Mouse (Mus musculus): Measurements from ENCODE around the gene Abcf2. TPM values are rescaled to one million over a fixed set of nuclear protein-coding genes. Genes with fewer than 3 reads are reported as not detected.

Gene Abcf2
- polyA plus RNA-seq, 1 experiment from 2014 or later, result 57.4 TPM

DNA sequence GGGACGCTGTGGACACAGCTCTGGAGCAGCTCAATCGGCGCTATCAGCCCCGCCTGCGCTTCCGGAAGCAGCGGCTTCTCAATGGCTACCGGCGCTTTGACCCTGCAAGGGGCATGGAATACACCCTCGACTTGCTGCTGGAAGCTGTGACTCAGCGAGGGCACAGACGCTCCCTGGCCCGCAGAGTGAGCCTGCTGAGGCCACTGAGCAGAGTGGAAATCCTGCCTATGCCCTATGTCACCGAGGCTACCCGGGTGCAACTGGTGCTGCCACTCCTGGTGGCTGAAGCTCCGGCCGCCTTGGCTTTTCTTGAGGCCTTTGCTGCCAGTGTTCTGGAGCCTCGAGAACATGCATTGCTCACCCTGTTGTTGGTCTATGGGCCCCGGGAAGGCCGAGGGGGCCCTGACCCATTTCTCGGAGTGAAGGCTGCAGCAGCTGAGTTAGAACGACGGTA lies 14.0 kb upstream of the Abcf2 start:
- Histone ChIP-seq H3K36me3 (ENCODE audit: control insufficient read depth, insufficient read depth, low read length) (peaks cover 82% of the 10 kb centered on the region), H3K27me3 (ENCODE audit: control insufficient read depth, insufficient read depth, low read length) (no peaks in the 10 kb centered on the region), H3K9ac (ENCODE audit: low read length) (peak overlapping the region; percentile 48), H3K27ac (replicated peaks in 1 of 2; ENCODE audit: control insufficient read depth in 1 of 2, insufficient read depth in 1 of 2, low read depth in 2 of 2, low read length in 2 of 2) (0 out of 4 replicates have a peak overlapping the region, but pooled peaks of 1 of the 2 experiments have one; percentile 9), H3K4me2 (ENCODE audit: low read length) (peak overlapping the region; percentile 25), H3K4me3 (ENCODE audit: control insufficient read depth in 1 of 2, insufficient read depth in 1 of 2, low read depth in 1 of 2, low read length in 2 of 2) (no peak overlapping the region), H3K4me1 (ENCODE audit: control insufficient read depth in 2 of 2, insufficient read depth in 2 of 2, low read length in 2 of 2) (peaks cover 11 to 24% of the 10 kb centered on the region in 2 experiments; a peak in 3 of 4 replicates), H3K9me3 (ENCODE audit: control insufficient read depth, low read length) (no peaks in the 10 kb centered on the region)
- 34% methylated on average over 23 of the region's 23 CpGs for WGBS
- ATAC-seq (ENCODE audit: insufficient number of reproducible peaks, insufficient read depth, low FRiP score, low read depth), result no peak

DNA sequence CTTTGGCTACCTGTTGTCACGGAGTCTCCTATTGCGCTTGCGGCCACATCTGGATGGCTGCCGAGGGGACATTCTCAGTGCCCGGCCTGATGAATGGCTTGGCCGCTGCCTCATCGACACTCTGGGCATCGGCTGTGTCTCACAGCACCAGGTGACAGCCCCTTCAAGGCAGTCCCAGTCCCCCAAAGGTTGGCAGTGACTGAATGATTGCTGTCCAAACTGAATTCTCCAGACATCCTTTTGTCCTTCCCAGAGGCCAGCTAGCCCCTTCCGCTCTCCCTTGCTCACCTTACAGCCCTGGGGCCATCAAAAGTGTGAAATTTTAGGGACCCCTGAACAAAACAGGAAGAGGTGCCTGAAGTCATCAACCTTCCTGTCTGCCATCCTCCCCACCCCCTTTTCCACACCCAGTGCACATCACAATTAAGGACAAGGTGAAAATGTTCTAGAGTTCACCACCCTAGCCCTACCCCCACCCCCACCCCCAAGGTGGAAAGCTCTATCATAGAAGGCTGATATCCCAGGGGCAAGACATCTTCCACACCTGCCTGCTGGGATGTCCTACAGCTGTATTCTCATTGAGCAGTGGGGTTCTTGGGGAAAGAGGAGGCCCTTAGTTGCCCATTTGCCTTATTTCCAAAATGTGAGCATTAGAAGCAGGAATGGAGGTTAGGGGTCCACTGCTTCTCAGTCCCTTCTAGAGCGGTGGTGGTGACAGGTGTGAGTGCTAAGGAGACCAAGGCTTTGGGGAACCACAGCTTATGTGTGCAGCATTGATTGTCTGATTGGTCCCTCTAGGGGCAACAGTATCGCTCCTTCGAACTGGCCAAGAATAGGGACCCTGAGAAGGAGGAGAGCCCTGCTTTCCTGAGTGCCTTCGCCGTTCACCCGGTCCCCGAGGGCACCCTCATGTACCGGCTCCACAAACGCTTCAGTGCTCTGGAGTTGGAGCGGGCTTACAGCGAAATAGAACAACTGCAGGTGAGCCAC lies 12.5 kb upstream of the Abcf2 start:
- no peaks in the 10 kb centered on the region for H3K27me3 ChIP-seq (ENCODE audit: control insufficient read depth, insufficient read depth, low read length)
- H3K4me3 ChIP-seq (ENCODE audit: control insufficient read depth in 1 of 2, insufficient read depth in 1 of 2, low read depth in 1 of 2, low read length in 2 of 2), result no peak overlapping the region
- 87% methylated on average over 20 of the region's 20 CpGs for WGBS
- peaks cover 11 to 28% of the 10 kb centered on the region in 2 experiments; a peak in 3 of 4 replicates for H3K4me1 ChIP-seq (ENCODE audit: control insufficient read depth in 2 of 2, insufficient read depth in 2 of 2, low read length in 2 of 2)
- H3K36me3 ChIP-seq (ENCODE audit: control insufficient read depth, insufficient read depth, low read length), result peaks cover 67% of the 10 kb centered on the region
- no peak overlapping the region for H3K27ac ChIP-seq (replicated peaks in 1 of 2; ENCODE audit: control insufficient read depth in 1 of 2, insufficient read depth in 1 of 2, low read depth in 2 of 2, low read length in 2 of 2)
- ATAC-seq (ENCODE audit: insufficient number of reproducible peaks, insufficient read depth, low FRiP score, low read depth), result no peak
- H3K9ac ChIP-seq (ENCODE audit: low read length), result no peak overlapping the region
- H3K4me2 ChIP-seq (ENCODE audit: low read length), result no peak overlapping the region
- no peaks in the 10 kb centered on the region for H3K9me3 ChIP-seq (ENCODE audit: control insufficient read depth, low read length)

DNA sequence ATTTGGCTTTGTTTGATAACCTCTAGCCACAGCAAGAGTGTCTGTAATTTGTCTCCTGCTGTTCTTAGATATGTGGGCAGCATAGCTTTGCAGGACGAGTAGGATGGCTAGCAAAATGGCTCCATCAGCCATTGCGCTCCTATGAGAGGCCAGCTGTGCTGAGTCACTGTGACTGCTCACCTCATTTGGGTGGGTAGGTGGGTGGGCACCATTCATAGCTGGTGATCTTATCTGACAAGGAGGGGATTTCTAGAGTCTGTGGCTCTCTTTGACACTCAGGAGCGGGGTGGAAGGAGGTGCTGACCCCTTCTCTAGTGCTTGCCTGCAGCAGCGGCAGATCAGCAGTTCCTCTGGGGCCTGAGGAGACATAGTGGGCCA lies 9.9 kb upstream of the Abcf2 start:
- Histone ChIP-seq H3K27ac (replicated peaks in 1 of 2; ENCODE audit: control insufficient read depth in 1 of 2, insufficient read depth in 1 of 2, low read depth in 2 of 2, low read length in 2 of 2) (peak overlapping the region in 1 of 2 experiments; percentile 67; a peak in 2 of 4 replicates), H3K4me1 (ENCODE audit: control insufficient read depth in 2 of 2, insufficient read depth in 2 of 2, low read length in 2 of 2) (peaks cover 11 to 28% of the 10 kb centered on the region in 2 experiments; a peak in 3 of 4 replicates), H3K4me2 (ENCODE audit: low read length) (peak overlapping the region; percentile 85), H3K9ac (ENCODE audit: low read length) (peak overlapping the region; percentile 85), H3K4me3 (ENCODE audit: control insufficient read depth in 1 of 2, insufficient read depth in 1 of 2, low read depth in 1 of 2, low read length in 2 of 2) (peak overlapping the region; percentile 60 to 84), H3K27me3 (ENCODE audit: control insufficient read depth, insufficient read depth, low read length) (no peaks in the 10 kb centered on the region), H3K36me3 (ENCODE audit: control insufficient read depth, insufficient read depth, low read length) (peaks cover 41% of the 10 kb centered on the region), H3K9me3 (ENCODE audit: control insufficient read depth, low read length) (no peaks in the 10 kb centered on the region)
- ATAC-seq (ENCODE audit: insufficient number of reproducible peaks, insufficient read depth, low FRiP score, low read depth), result no peak
- 12% methylated on average over 4 of the region's 4 CpGs for WGBS

DNA sequence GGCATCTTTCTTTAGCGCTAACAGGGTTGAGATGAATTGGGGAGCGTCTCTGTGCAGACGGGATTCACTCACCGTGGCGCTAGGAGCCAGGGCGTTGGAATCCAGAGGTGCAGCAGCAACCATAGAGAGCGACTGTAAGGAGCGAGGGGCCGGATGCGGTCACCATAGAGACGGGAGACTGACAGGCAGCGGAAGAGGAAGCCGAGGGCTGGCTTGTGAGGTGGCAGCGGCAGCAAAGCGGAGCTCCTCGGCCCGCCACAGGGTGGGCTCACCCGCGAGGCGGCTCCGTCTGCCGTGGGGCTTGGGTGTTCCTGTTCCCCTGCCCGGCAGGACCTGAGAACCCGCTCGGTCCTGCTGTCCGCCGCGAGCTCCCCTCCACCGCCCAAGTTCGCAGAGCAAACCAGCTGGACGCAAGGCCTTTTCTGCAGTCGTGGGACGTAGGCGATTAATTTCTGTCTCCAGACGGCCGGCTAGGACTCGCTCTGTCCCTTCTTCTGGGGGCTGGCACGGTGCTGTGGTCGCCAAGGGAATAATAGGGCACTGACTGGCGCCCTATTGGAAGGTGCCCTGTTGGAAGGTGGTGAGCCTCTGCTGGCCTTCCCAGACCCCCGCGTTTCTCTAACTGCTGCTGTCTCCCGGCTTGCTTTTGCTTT lies 9.4 kb upstream of the Abcf2 start, which contains the start of gene Chpf2:
Chpf2 (plus strand) TSS at position 195 of the 653 bp plus-strand sequence.
- peak; percentile 82 for ATAC-seq (ENCODE audit: insufficient number of reproducible peaks, insufficient read depth, low FRiP score, low read depth)
- peaks cover 11 to 26% of the 10 kb centered on the region in 2 experiments; a peak in 3 of 4 replicates for H3K4me1 ChIP-seq (ENCODE audit: control insufficient read depth in 2 of 2, insufficient read depth in 2 of 2, low read length in 2 of 2)
- H3K36me3 ChIP-seq (ENCODE audit: control insufficient read depth, insufficient read depth, low read length), result peaks cover 36% of the 10 kb centered on the region
- H3K4me2 ChIP-seq (ENCODE audit: low read length), result peak within 1 kb of the TSS; percentile 85
- no peaks in the 10 kb centered on the region for H3K9me3 ChIP-seq (ENCODE audit: control insufficient read depth, low read length)
- H3K27me3 ChIP-seq (ENCODE audit: control insufficient read depth, insufficient read depth, low read length), result no peaks in the 10 kb centered on the region
- peak within 1 kb of the TSS; percentile 34 to 67 for H3K27ac ChIP-seq (replicated peaks in 1 of 2; ENCODE audit: control insufficient read depth in 1 of 2, insufficient read depth in 1 of 2, low read depth in 2 of 2, low read length in 2 of 2)
- H3K9ac ChIP-seq (ENCODE audit: low read length), result peak within 1 kb of the TSS; percentile 85
- peak within 1 kb of the TSS; percentile 60 to 84 for H3K4me3 ChIP-seq (ENCODE audit: control insufficient read depth in 1 of 2, insufficient read depth in 1 of 2, low read depth in 1 of 2, low read length in 2 of 2)
- 0% methylated on average over 43 of the region's 43 CpGs for WGBS

DNA sequence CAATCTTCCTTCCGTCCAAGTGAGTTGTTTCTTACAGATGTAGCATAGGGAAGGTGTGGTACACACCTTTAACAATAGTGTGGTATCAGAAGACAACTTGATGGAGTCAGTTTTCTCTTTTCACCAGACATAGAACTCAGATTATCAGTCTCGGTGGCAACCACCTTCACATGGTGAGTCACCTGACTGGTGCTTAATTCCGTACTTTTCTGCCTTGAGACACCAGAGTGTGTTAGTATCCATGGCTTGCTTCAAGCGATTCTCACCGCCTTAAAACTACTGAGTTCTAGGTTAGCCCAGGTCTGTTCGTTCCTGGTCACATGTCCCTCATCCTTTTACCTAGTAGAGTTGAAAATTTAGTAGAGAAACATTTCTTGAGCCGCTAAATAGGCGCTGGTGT lies 8.8 kb upstream of the Abcf2 start:
- peaks cover 7 to 20% of the 10 kb centered on the region in 2 experiments; a peak in 3 of 4 replicates for H3K4me1 ChIP-seq (ENCODE audit: control insufficient read depth in 2 of 2, insufficient read depth in 2 of 2, low read length in 2 of 2)
- H3K27me3 ChIP-seq (ENCODE audit: control insufficient read depth, insufficient read depth, low read length), result no peaks in the 10 kb centered on the region
- no peak for ATAC-seq (ENCODE audit: insufficient number of reproducible peaks, insufficient read depth, low FRiP score, low read depth)
- H3K36me3 ChIP-seq (ENCODE audit: control insufficient read depth, insufficient read depth, low read length), result peaks cover 30% of the 10 kb centered on the region
- 10% methylated on average over 8 of the region's 8 CpGs for WGBS
- peak overlapping the region; percentile 60 to 84 for H3K4me3 ChIP-seq (ENCODE audit: control insufficient read depth in 1 of 2, insufficient read depth in 1 of 2, low read depth in 1 of 2, low read length in 2 of 2)
- no peak overlapping the region for H3K27ac ChIP-seq (replicated peaks in 1 of 2; ENCODE audit: control insufficient read depth in 1 of 2, insufficient read depth in 1 of 2, low read depth in 2 of 2, low read length in 2 of 2)
- peak overlapping the region; percentile 85 for H3K9ac ChIP-seq (ENCODE audit: low read length)
- H3K4me2 ChIP-seq (ENCODE audit: low read length), result peak overlapping the region; percentile 85
- no peaks in the 10 kb centered on the region for H3K9me3 ChIP-seq (ENCODE audit: control insufficient read depth, low read length)

DNA sequence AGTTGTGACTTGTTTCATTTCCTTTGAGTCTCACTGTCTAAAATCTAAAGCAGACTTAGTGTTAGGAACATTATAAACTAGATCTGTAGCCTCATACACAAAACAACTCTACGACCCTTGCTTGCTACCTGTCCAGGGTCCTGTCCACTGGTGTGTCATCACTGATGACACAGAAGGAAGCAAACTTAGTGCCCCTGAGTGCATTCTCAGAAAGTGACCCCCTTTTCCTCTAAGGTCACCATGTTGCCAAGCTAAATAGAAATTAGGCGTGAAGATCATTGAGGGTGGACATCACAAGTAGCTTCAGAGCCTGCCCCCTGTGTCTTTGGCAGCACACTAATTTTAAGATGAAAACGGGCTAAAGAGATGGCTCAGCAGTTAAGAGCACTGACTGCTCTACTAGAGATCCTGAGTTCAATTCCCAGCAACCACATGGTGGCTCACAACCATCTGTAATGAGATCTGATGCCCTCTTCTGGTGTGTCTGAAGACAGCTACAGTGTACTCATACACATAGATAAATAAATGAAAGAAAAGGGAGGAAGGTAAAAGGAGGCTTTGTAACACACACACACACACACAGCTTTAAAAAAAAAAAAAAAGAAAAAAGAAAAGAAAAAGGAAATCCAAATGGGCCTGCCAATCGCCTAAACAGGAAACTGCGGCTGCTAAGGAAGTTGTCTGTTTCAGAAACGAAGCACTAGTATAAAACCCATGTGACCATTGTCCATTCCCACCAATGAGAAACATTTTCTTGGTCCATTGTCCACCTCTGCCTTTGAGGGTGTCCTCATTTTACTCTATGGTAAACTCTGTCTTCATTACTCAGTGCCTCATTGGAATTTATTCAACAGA lies 1.1 kb upstream of the Abcf2 start:
- H3K4me2 ChIP-seq (ENCODE audit: low read length), result peak overlapping the region; percentile 74
- no peak for ATAC-seq (ENCODE audit: insufficient number of reproducible peaks, insufficient read depth, low FRiP score, low read depth)
- peak overlapping the region; percentile 59 to 69 for H3K4me3 ChIP-seq (ENCODE audit: control insufficient read depth in 1 of 2, insufficient read depth in 1 of 2, low read depth in 1 of 2, low read length in 2 of 2)
- H3K36me3 ChIP-seq (ENCODE audit: control insufficient read depth, insufficient read depth, low read length), result peaks cover 23% of the 10 kb centered on the region
- peak overlapping the region; percentile 76 for H3K9ac ChIP-seq (ENCODE audit: low read length)
- peaks cover 8 to 14% of the 10 kb centered on the region in 2 experiments for H3K4me1 ChIP-seq (ENCODE audit: control insufficient read depth in 2 of 2, insufficient read depth in 2 of 2, low read length in 2 of 2)
- no peaks in the 10 kb centered on the region for H3K9me3 ChIP-seq (ENCODE audit: control insufficient read depth, low read length)
- peak overlapping the region; percentile 88 to 90 for H3K27ac ChIP-seq (replicated peaks in 1 of 2; ENCODE audit: control insufficient read depth in 1 of 2, insufficient read depth in 1 of 2, low read depth in 2 of 2, low read length in 2 of 2)
- WGBS, result 58% methylated on average over 6 of the region's 6 CpGs
- H3K27me3 ChIP-seq (ENCODE audit: control insufficient read depth, insufficient read depth, low read length), result no peaks in the 10 kb centered on the region
